12 mouse cellular contexts compared by ENCODE assay signal in the genomic region with DNA sequence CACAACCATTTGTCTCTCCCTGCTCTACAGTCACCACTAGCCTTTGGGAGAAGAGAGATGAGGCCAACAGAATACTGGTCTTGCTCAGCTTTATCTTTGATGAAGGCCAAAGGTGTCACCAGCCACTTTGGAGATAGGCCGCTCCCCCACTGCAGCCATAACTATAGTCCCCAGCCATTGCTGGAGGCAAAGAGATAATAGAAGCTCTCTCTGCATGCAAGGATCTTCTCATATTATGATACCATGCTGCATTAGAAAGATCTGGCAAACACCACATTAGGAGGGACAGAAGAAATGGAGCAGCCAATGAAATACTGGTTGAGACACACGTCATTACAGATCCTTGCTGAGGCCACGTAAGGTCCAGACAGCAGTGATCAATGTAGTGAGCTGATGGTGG. TPM values are rescaled to one million over a fixed set of nuclear protein-coding genes. Genes with fewer than 3 reads are reported as not detected.
DNase-seq lines count a peak whose midpoint lies in the region; ATAC-seq and TF ChIP-seq lines count a peak whose summit lies in the region.
"Had no signal": no experiment of that assay in that cellular context is flagged by ENCODE, and none has a peak within 500 bp of the region (broad histone marks: within the 10 kb centered on the region; RNA-seq: fewer than 3 reads in every experiment).

No protein-coding gene starts in this region.

- peaks cover 13% of the 10 kb centered on the region for H3K4me1 ChIP-seq in lung, embryonic 14.5 days (ENCODE audit: insufficient read depth)
- peaks cover 2% of the 10 kb centered on the region for H3K4me1 ChIP-seq in bone marrow, adult 2 months (ENCODE audit: control insufficient read depth, insufficient read depth, low read length)
- peaks cover 19% of the 10 kb centered on the region; the same call in 1 of the 2 replicates for H3K4me1 ChIP-seq in embryonic facial prominence, embryonic 15.5 days
- H3K4me1 ChIP-seq in liver, embryonic 14.5 days (replicated peaks; ENCODE audit: control insufficient read depth in 2 of 2, insufficient read depth in 2 of 2, low read length in 1 of 2), result peaks cover 21 to 32% of the 10 kb centered on the region in 2 experiments

- no peak overlapping the region for H3K27ac ChIP-seq in lung, embryonic 14.5 days (ENCODE audit: low read depth)
- peak overlapping the region; percentile 42 for H3K27ac ChIP-seq in bone marrow, adult 2 months (ENCODE audit: control insufficient read depth, insufficient read depth, low read depth, low read length, poor library complexity)
- H3K27ac ChIP-seq in embryonic facial prominence, embryonic 15.5 days (replicated peaks), result no peak overlapping the region
- H3K27ac ChIP-seq in liver, embryonic 14.5 days, result peak overlapping the region; percentile 90

- peaks cover 48% of the 10 kb centered on the region for H3K36me3 ChIP-seq in lung, embryonic 14.5 days (ENCODE audit: insufficient read depth)
- peaks cover 18% of the 10 kb centered on the region for H3K36me3 ChIP-seq in embryonic facial prominence, embryonic 15.5 days
- peaks cover 44% of the 10 kb centered on the region for H3K36me3 ChIP-seq in liver, embryonic 14.5 days (replicated peaks; ENCODE audit: control insufficient read depth, insufficient read depth, low read depth)

- no peak for TF ChIP-seq POLR2A in bone marrow, adult 2 months (IDR thresholded peaks at IDR 0.05; ENCODE audit: borderline replicate concordance, control insufficient read depth, low read depth, low read length)

- WGBS in lung, embryonic 14.5 days, result 64% methylated on average over 3 of the region's 3 CpGs
- WGBS in bone marrow, adult 2 months, result 67% methylated on average over 3 of the region's 3 CpGs
- 90% methylated on average over 3 of the region's 3 CpGs for WGBS in embryonic facial prominence, embryonic 15.5 days
- 10% methylated on average over 3 of the region's 3 CpGs for WGBS in liver, embryonic 14.5 days (ENCODE audit: insufficient replicate concordance)

- ATAC-seq in lung, embryonic 14.5 days (ENCODE audit: insufficient read depth), result no peak
- no peak for ATAC-seq in embryonic facial prominence, embryonic 15.5 days (ENCODE audit: insufficient number of reproducible peaks, low FRiP score, low TSS enrichment, low read depth)
- ATAC-seq in liver, embryonic 14.5 days (ENCODE audit: insufficient read depth), result peak; percentile 69

- H3K4me2 ChIP-seq in lung, embryonic 14.5 days, result peak overlapping the region; percentile 92
- peak overlapping the region; percentile 96 for H3K4me2 ChIP-seq in embryonic facial prominence, embryonic 15.5 days (replicated peaks)
- peak overlapping the region; percentile 84 for H3K4me2 ChIP-seq in liver, embryonic 14.5 days (ENCODE audit: low read depth)

- TF ChIP-seq CTCF in lung, embryonic 14.5 days (IDR thresholded peaks at IDR 0.05; ENCODE audit: low read depth), result no peak
- no peak for TF ChIP-seq CTCF in bone marrow, adult 2 months (IDR thresholded peaks at IDR 0.05; ENCODE audit: control insufficient read depth, insufficient read depth, low read length)
- TF ChIP-seq CTCF in liver, embryonic 14.5 days (IDR thresholded peaks at IDR 0.05; ENCODE audit: low read depth), result no peak

- H3K9me3 ChIP-seq in lung, embryonic 14.5 days (ENCODE audit: low read depth, low read length), result no peaks in the 10 kb centered on the region
- no peaks in the 10 kb centered on the region for H3K9me3 ChIP-seq in embryonic facial prominence, embryonic 15.5 days (replicated peaks)
- no peaks in the 10 kb centered on the region for H3K9me3 ChIP-seq in liver, embryonic 14.5 days (ENCODE audit: control insufficient read depth, low read length)

- no peaks in the 10 kb centered on the region for H3K27me3 ChIP-seq in lung, embryonic 14.5 days (ENCODE audit: insufficient read depth, low read length)
- H3K27me3 ChIP-seq in embryonic facial prominence, embryonic 15.5 days, result no peaks in the 10 kb centered on the region
- H3K27me3 ChIP-seq in liver, embryonic 14.5 days (ENCODE audit: control insufficient read depth, insufficient read depth, low read length), result no peaks in the 10 kb centered on the region

- peak overlapping the region; percentile 84 for H3K9ac ChIP-seq in lung, embryonic 14.5 days
- no peak overlapping the region for H3K9ac ChIP-seq in embryonic facial prominence, embryonic 15.5 days
- H3K9ac ChIP-seq in liver, embryonic 14.5 days (replicated peaks), result peak overlapping the region; percentile 95

- TF ChIP-seq EP300 in liver, embryonic 14.5 days (IDR thresholded peaks at IDR 0.05; ENCODE audit: low read depth), result peak; percentile 94

- DNase-seq in lung, embryonic 14.5 days, result no peak
- DNase-seq in lung, postnatal 25 days (ENCODE audit: low spot score), result no peak
- peak; percentile 83 to 89 (median 87) for DNase-seq in liver, embryonic 14.5 days (ENCODE audit: low read depth in 3 of 3, low spot score in 3 of 3)
- no peak for DNase-seq in adrenal gland, postnatal 36 days
- no peak for DNase-seq in yolk sac, embryonic 10.5 days (ENCODE audit: low spot score)
- no peak for DNase-seq in adrenal gland, adult 2 months
- DNase-seq: cerebellum, adult 8-10 months; gastrocnemius, postnatal 14 days; kidney, adult 2 months; right cerebral cortex, postnatal 14 days had no signal

- H3K4me3 ChIP-seq in lung, embryonic 14.5 days (ENCODE audit: low read depth, low read length), result peak overlapping the region; percentile 89
- peak overlapping the region; percentile 64 for H3K4me3 ChIP-seq in bone marrow, adult 2 months (replicated peaks; ENCODE audit: control insufficient read depth, low read depth, low read length)
- H3K4me3 ChIP-seq in embryonic facial prominence, embryonic 15.5 days (replicated peaks), result peak overlapping the region; percentile 83; the same call in 1 of the 2 replicates
- peak overlapping the region; percentile 73 to 83 for H3K4me3 ChIP-seq in liver, embryonic 14.5 days (ENCODE audit: insufficient read depth in 1 of 2, low read depth in 2 of 2, low read length in 2 of 2)

RNA-seq across cellular contexts. Expression of gene Ccne1, which starts 2.0 kb away (rescaled TPM):
- 76.4 and 79.8 TPM in 2 replicates for polyA plus RNA-seq in lung, embryonic 14.5 days (2014; fragmentation: Nextera tagmentation; extraction: Ambion mirVana)
- 54.8 and 58.5 TPM in 2 replicates for polyA plus RNA-seq in bone marrow, adult 2 months (2011; ENCODE audit: insufficient read depth, insufficient read length, low replicate concordance, missing spikeins)
- polyA plus RNA-seq in embryonic facial prominence, embryonic 15.5 days (2015; fragmentation: Nextera tagmentation; extraction: Ambion mirVana), result 59.9 and 62.3 TPM in 2 replicates
- polyA plus RNA-seq in liver, embryonic 14.5 days (2012; rRNA removed), result 51.2 and 71.1 TPM in 2 replicates
- polyA plus RNA-seq in liver, embryonic 14.5 days (2014; fragmentation: Nextera tagmentation; extraction: Ambion mirVana), result 87.8 and 94.9 TPM in 2 replicates
- 1 to 10 TPM; 4.5 to 8.5 TPM for total RNA-seq in adrenal gland, postnatal 36 days (2021)
- total RNA-seq in adrenal gland, adult 2 months (2021), result 1 to 10 TPM; 5.9 to 6.1 TPM
- polyA plus RNA-seq in adrenal gland, adult 2 months (2012; rRNA removed), result 10.3 and 11.9 TPM in 2 replicates

Comparison
In these comparisons a context has a peak if more than half of its experiments do, and no peak if none do; other contexts are left out.
1. DNase-seq: peak in liver, embryonic 14.5 days (3 of 3); none in lung, embryonic 14.5 days (single experiment), lung, postnatal 25 days (single experiment), adrenal gland, postnatal 36 days (0 of 2), yolk sac, embryonic 10.5 days (single experiment) and adrenal gland, adult 2 months (single experiment).
2. H3K27ac ChIP-seq: peak in bone marrow, adult 2 months (single experiment) and liver, embryonic 14.5 days (single experiment); none in lung, embryonic 14.5 days (single experiment) and embryonic facial prominence, embryonic 15.5 days (single experiment).
3. Peak in every context shown above with its lines, with median percentiles within 50 percentile points of each other: H3K4me2 ChIP-seq and H3K4me3 ChIP-seq.